In genomic region chr8:84019738-84020137, GRCm38 (mm10) we compare ENCODE assay signal across 20 mouse cellular contexts. TPM values are rescaled to one million over a fixed set of nuclear protein-coding genes. Genes with fewer than 3 reads are reported as not detected.
"Had no signal": no experiment of that assay in that cellular context is flagged by ENCODE, and none has a peak within 500 bp of the region (broad histone marks: within the 10 kb centered on the region; RNA-seq: fewer than 3 reads in every experiment).

No protein-coding gene starts in this region.

- DNase-seq: lung, adult 18-20 months; lung, embryonic 14.5 days; lung, postnatal 10 days; lung, postnatal 4 days; retina, postnatal 1 day; right cerebral cortex, adult 18-20 months; right cerebral cortex, postnatal 25 days; right cerebral cortex, postnatal 4 days; spleen, adult 18-20 months; thymus, adult 18-20 months; thymus, postnatal 14 days; thymus, postnatal 36 days had no signal

- H3K4me2 ChIP-seq: lung, embryonic 14.5 days; midbrain, embryonic 11.5 days; midbrain, embryonic 13.5 days; midbrain, embryonic 15.5 days; neural tube, embryonic 13.5 days; neural tube, embryonic 15.5 days had no signal

- H3K36me3 ChIP-seq: midbrain, embryonic 13.5 days; midbrain, embryonic 15.5 days; neural tube, embryonic 13.5 days; neural tube, embryonic 15.5 days had no signal

- H3K9me3 ChIP-seq: midbrain, embryonic 13.5 days; midbrain, embryonic 15.5 days; neural tube, embryonic 13.5 days; neural tube, embryonic 15.5 days had no signal

- H3K4me3 ChIP-seq: megakaryocyte, embryonic 14.5 days; midbrain, embryonic 13.5 days; midbrain, embryonic 15.5 days; neural tube, embryonic 13.5 days; neural tube, embryonic 15.5 days had no signal

- H3K9ac ChIP-seq: lung, embryonic 14.5 days; midbrain, embryonic 13.5 days; midbrain, embryonic 15.5 days; neural tube, embryonic 13.5 days; neural tube, embryonic 15.5 days had no signal

- ATAC-seq: midbrain, embryonic 13.5 days; midbrain, embryonic 15.5 days had no signal

- H3K27ac ChIP-seq: midbrain, embryonic 13.5 days; midbrain, embryonic 15.5 days; neural tube, embryonic 13.5 days; neural tube, embryonic 15.5 days had no signal

RNA-seq across cellular contexts. Expression of gene 2210011C24Rik, which starts 7.8 kb away (rescaled TPM):
- total RNA-seq: monocyte, adult 5-6 weeks had no signal
- polyA plus RNA-seq: midbrain, embryonic 11.5 days; neural tube, embryonic 11.5 days had no signal

RNA-seq across cellular contexts. Expression of gene 1700067K01Rik, which starts 18.4 kb away (rescaled TPM):
- total RNA-seq: monocyte, adult 5-6 weeks had no signal
